Mouse (Mus musculus): ENCODE data around the gene Adora1. TPM values are rescaled to one million over a fixed set of nuclear protein-coding genes. Genes with fewer than 3 reads are reported as not detected.

The Adora1 gene
- polyA plus RNA-seq, 1 experiment from 2014 or later: 1.4 TPM

- no peaks in the 10 kb centered on the region for H3K9me3 ChIP-seq
- no peaks in the 10 kb centered on the region for H3K27me3 ChIP-seq
- 78% methylated on average over 2 of the region's 2 CpGs for WGBS
- H3K27ac ChIP-seq: no peak overlapping the region
- ATAC-seq (ENCODE audit: low FRiP score): no peak
- peaks cover 14% of the 10 kb centered on the region for H3K4me1 ChIP-seq
- no peak overlapping the region for H3K4me3 ChIP-seq (replicated peaks)
- no peak overlapping the region for H3K4me2 ChIP-seq
- H3K9ac ChIP-seq: no peak overlapping the region
- no peaks in the 10 kb centered on the region for H3K36me3 ChIP-seq (replicated peaks)
Observed at GRCm38 (mm10) chr1:134195117-134195516, 40.1 kb downstream of the Adora1 start.

- Histone ChIP-seq H3K4me2 (no peak overlapping the region), H3K9me3 (no peaks in the 10 kb centered on the region), H3K9ac (no peak overlapping the region), H3K27ac (no peak overlapping the region), H3K36me3 (replicated peaks) (no peaks in the 10 kb centered on the region), H3K27me3 (no peaks in the 10 kb centered on the region), H3K4me3 (replicated peaks) (no peak overlapping the region), H3K4me1 (peaks cover 15% of the 10 kb centered on the region)
- ATAC-seq (ENCODE audit: low FRiP score): no peak
- WGBS: 70% methylated on average over 15 of the region's 16 CpGs
Observed at GRCm38 (mm10) chr1:134194298-134195022, 40.8 kb downstream of the Adora1 start.

GRCm38 (mm10) chr1:134193674-134194197 lies 41.5 kb downstream of the Adora1 start:
- no peak for ATAC-seq (ENCODE audit: low FRiP score)
- no peak overlapping the region for H3K4me3 ChIP-seq (replicated peaks)
- 73% methylated on average over 7 of the region's 7 CpGs for whole genome bisulfite sequencing
- H3K36me3 ChIP-seq (replicated peaks): no peaks in the 10 kb centered on the region
- no peak overlapping the region for H3K27ac ChIP-seq
- H3K4me1 ChIP-seq: peaks cover 22% of the 10 kb centered on the region
- H3K27me3 ChIP-seq: no peaks in the 10 kb centered on the region
- H3K9ac ChIP-seq: no peak overlapping the region
- no peak overlapping the region for H3K4me2 ChIP-seq
- no peaks in the 10 kb centered on the region for H3K9me3 ChIP-seq

GRCm38 (mm10) chr1:134193126-134193525 lies 42.1 kb downstream of the Adora1 start, which contains the start of gene Mybph:
TSS of gene Mybph (plus strand) at chr1:134193448.
- H3K9me3 ChIP-seq: no peaks in the 10 kb centered on the region
- H3K4me2 ChIP-seq: no peak within 1 kb of the TSS
- H3K4me3 ChIP-seq (replicated peaks): no peak within 1 kb of the TSS
- no peaks in the 10 kb centered on the region for H3K36me3 ChIP-seq (replicated peaks)
- 81% methylated on average over 1 of the region's 1 CpGs for WGBS
- no peak for ATAC-seq (ENCODE audit: low FRiP score)
- H3K27ac ChIP-seq: no peak within 1 kb of the TSS
- no peaks in the 10 kb centered on the region for H3K27me3 ChIP-seq
- no peak within 1 kb of the TSS for H3K9ac ChIP-seq
- H3K4me1 ChIP-seq: peaks cover 28% of the 10 kb centered on the region

- Histone ChIP-seq H3K9ac (no peak overlapping the region), H3K27ac (no peak overlapping the region), H3K4me3 (replicated peaks) (no peak overlapping the region), H3K4me2 (no peak overlapping the region), H3K9me3 (no peaks in the 10 kb centered on the region), H3K27me3 (peaks cover 7% of the 10 kb centered on the region; the same call in 1 of the 2 replicates), H3K4me1 (peaks cover 28% of the 10 kb centered on the region), H3K36me3 (replicated peaks) (no peaks in the 10 kb centered on the region)
- no peak for ATAC-seq (ENCODE audit: low FRiP score)
- 69% methylated on average over 4 of the region's 4 CpGs for WGBS
Observed at GRCm38 (mm10) chr1:134192024-134192423, 43.2 kb downstream of the Adora1 start.

GRCm38 (mm10) chr1:134191192-134191591 lies 44.0 kb downstream of the Adora1 start:
- Histone ChIP-seq H3K27ac (no peak overlapping the region), H3K4me2 (no peak overlapping the region), H3K4me1 (peaks cover 26% of the 10 kb centered on the region), H3K27me3 (peaks cover 7% of the 10 kb centered on the region; the same call in 1 of the 2 replicates), H3K9ac (no peak overlapping the region), H3K4me3 (replicated peaks) (no peak overlapping the region), H3K36me3 (replicated peaks) (no peaks in the 10 kb centered on the region), H3K9me3 (no peaks in the 10 kb centered on the region)
- ATAC-seq (ENCODE audit: low FRiP score): no peak
- WGBS: 88% methylated on average over 5 of the region's 5 CpGs

- Histone ChIP-seq H3K4me3 (replicated peaks) (no peak overlapping the region), H3K36me3 (replicated peaks) (no peaks in the 10 kb centered on the region), H3K27me3 (peaks cover 7% of the 10 kb centered on the region; the same call in 1 of the 2 replicates), H3K4me2 (0 out of 2 replicates have a peak overlapping the region, but pooled peaks have one; percentile 5), H3K27ac (no peak overlapping the region), H3K4me1 (peaks cover 18% of the 10 kb centered on the region), H3K9me3 (no peaks in the 10 kb centered on the region), H3K9ac (no peak overlapping the region)
- 28% methylated on average over 12 of the region's 12 CpGs for WGBS
- ATAC-seq (ENCODE audit: low FRiP score): no peak
Observed at GRCm38 (mm10) chr1:134188989-134189729, 46.1 kb downstream of the Adora1 start.

GRCm38 (mm10) chr1:134188217-134188616 lies 47.0 kb downstream of the Adora1 start:
- Histone ChIP-seq H3K4me3 (replicated peaks) (no peak overlapping the region), H3K36me3 (replicated peaks) (no peaks in the 10 kb centered on the region), H3K27ac (no peak overlapping the region), H3K4me2 (no peak overlapping the region), H3K9ac (no peak overlapping the region), H3K27me3 (peaks cover 11% of the 10 kb centered on the region; the same call in 1 of the 2 replicates), H3K4me1 (peaks cover 14% of the 10 kb centered on the region), H3K9me3 (no peaks in the 10 kb centered on the region)
- 84% methylated on average over 5 of the region's 5 CpGs for WGBS
- ATAC-seq (ENCODE audit: low FRiP score): no peak

GRCm38 (mm10) chr1:134184089-134184488 lies 51.1 kb downstream of the Adora1 start:
- WGBS: 94% methylated on average over 4 of the region's 4 CpGs
- Histone ChIP-seq H3K4me3 (replicated peaks) (no peak overlapping the region), H3K27ac (no peak overlapping the region), H3K9ac (no peak overlapping the region), H3K4me1 (peaks cover 9% of the 10 kb centered on the region), H3K36me3 (replicated peaks) (no peaks in the 10 kb centered on the region), H3K27me3 (peaks cover 22% of the 10 kb centered on the region; the same call in 1 of the 2 replicates), H3K4me2 (no peak overlapping the region), H3K9me3 (no peaks in the 10 kb centered on the region)
- ATAC-seq (ENCODE audit: low FRiP score): no peak

GRCm38 (mm10) chr1:134182025-134182424 lies 53.2 kb downstream of the Adora1 start, which contains the start of gene Chil1:
TSS of gene Chil1 (plus strand) at chr1:134182176.
- H3K4me3 ChIP-seq (replicated peaks): no peak within 1 kb of the TSS
- H3K36me3 ChIP-seq (replicated peaks): no peaks in the 10 kb centered on the region
- no peak within 1 kb of the TSS for H3K4me2 ChIP-seq
- H3K27ac ChIP-seq: no peak within 1 kb of the TSS
- H3K9ac ChIP-seq: no peak within 1 kb of the TSS
- ATAC-seq (ENCODE audit: low FRiP score): no peak
- H3K9me3 ChIP-seq: no peaks in the 10 kb centered on the region
- peaks cover 4% of the 10 kb centered on the region; the same call in 1 of the 2 replicates for H3K4me1 ChIP-seq
- WGBS: 43% methylated on average over 4 of the region's 4 CpGs
- H3K27me3 ChIP-seq: peaks cover 16% of the 10 kb centered on the region; the same call in 1 of the 2 replicates

GRCm38 (mm10) chr1:134177976-134178375 lies 57.3 kb downstream of the Adora1 start:
- Histone ChIP-seq H3K4me1 (peaks cover 4% of the 10 kb centered on the region; the same call in 1 of the 2 replicates), H3K4me2 (no peak overlapping the region), H3K36me3 (replicated peaks) (no peaks in the 10 kb centered on the region), H3K27me3 (peaks cover 11% of the 10 kb centered on the region; the same call in 1 of the 2 replicates), H3K27ac (no peak overlapping the region), H3K9ac (no peak overlapping the region), H3K4me3 (replicated peaks) (no peak overlapping the region), H3K9me3 (no peaks in the 10 kb centered on the region)
- 87% methylated on average over 5 of the region's 5 CpGs for WGBS
- no peak for ATAC-seq (ENCODE audit: low FRiP score)

- Histone ChIP-seq H3K4me1 (no peaks in the 10 kb centered on the region), H3K27me3 (no peaks in the 10 kb centered on the region), H3K9me3 (no peaks in the 10 kb centered on the region), H3K36me3 (replicated peaks) (no peaks in the 10 kb centered on the region), H3K27ac (no peak overlapping the region), H3K4me3 (replicated peaks) (no peak overlapping the region), H3K9ac (no peak overlapping the region), H3K4me2 (no peak overlapping the region)
- WGBS: 62% methylated on average over 7 of the region's 7 CpGs
- no peak for ATAC-seq (ENCODE audit: low FRiP score)
Observed at GRCm38 (mm10) chr1:134173081-134173480, 62.1 kb downstream of the Adora1 start.

Measured in forebrain, embryonic 12.5 days (tissue).